In the genomic region with DNA sequence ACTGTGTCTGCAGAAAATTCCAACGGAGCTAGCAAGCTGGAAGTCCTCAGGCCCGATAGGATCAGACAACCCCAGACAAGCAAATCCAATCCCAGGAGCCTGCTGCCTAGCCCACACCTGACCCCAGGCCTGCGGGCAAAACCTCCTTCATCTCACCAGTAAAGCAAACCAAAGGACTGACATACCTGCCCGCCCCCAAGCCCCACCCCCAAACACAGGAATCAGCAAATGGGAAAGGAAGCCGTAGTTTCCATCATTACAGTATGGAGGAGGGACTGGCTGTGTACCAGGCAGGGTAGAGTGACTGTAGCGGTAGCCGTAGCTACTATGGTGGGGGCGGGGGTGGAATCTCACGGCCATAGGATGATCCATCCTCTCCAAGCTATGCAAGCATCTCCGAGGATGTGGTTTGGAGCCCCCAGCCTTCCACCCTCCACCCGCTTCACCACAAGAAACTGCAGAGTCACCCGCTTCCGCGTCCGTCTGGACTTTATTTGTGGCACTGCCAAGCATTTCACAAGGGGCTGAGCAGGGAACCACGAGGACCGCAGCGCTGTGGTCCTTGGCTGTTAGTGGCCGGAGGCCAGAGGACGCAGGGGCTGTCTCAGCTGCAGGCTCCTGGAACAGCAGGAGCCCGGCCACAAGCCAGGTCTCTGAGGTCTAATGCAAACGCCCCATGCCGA, we compare ENCODE assay signal across 8 mouse cellular contexts. TPM values are rescaled to one million over a fixed set of nuclear protein-coding genes. Genes with fewer than 3 reads are reported as not detected.
DNase-seq lines count a peak whose midpoint lies in the region; ATAC-seq lines count a peak whose summit lies in the region.

No protein-coding gene starts in this region.

- 21% methylated on average over 23 of the region's 23 CpGs for WGBS in forebrain, embryonic 10.5 days
- 25% methylated on average over 23 of the region's 23 CpGs for WGBS in forebrain, embryonic 12.5 days
- WGBS in embryonic facial prominence, embryonic 13.5 days: 12% methylated on average over 23 of the region's 23 CpGs
- 17% methylated on average over 23 of the region's 23 CpGs for WGBS in midbrain, embryonic 15.5 days

- H3K36me3 ChIP-seq in forebrain, embryonic 10.5 days (replicated peaks): no peaks in the 10 kb centered on the region
- no peaks in the 10 kb centered on the region for H3K36me3 ChIP-seq in forebrain, embryonic 12.5 days (replicated peaks)
- no peaks in the 10 kb centered on the region for H3K36me3 ChIP-seq in embryonic facial prominence, embryonic 13.5 days
- H3K36me3 ChIP-seq in midbrain, embryonic 15.5 days (replicated peaks): no peaks in the 10 kb centered on the region

- H3K27ac ChIP-seq in forebrain, embryonic 10.5 days: peak overlapping the region; percentile 45
- H3K27ac ChIP-seq in forebrain, embryonic 12.5 days: no peak overlapping the region
- H3K27ac ChIP-seq in embryonic facial prominence, embryonic 13.5 days: peak overlapping the region; percentile 95
- H3K27ac ChIP-seq in midbrain, embryonic 15.5 days: no peak overlapping the region; the same call in 1 of the 2 replicates

- H3K4me1 ChIP-seq in forebrain, embryonic 10.5 days: peaks cover 40% of the 10 kb centered on the region
- H3K4me1 ChIP-seq in forebrain, embryonic 12.5 days: peaks cover 22% of the 10 kb centered on the region
- H3K4me1 ChIP-seq in embryonic facial prominence, embryonic 13.5 days: peaks cover 50% of the 10 kb centered on the region
- H3K4me1 ChIP-seq in midbrain, embryonic 15.5 days: peaks cover 17% of the 10 kb centered on the region

- H3K9ac ChIP-seq in forebrain, embryonic 12.5 days: no peak overlapping the region
- no peak overlapping the region for H3K9ac ChIP-seq in embryonic facial prominence, embryonic 13.5 days
- no peak overlapping the region for H3K9ac ChIP-seq in midbrain, embryonic 15.5 days

- no peak overlapping the region for H3K4me3 ChIP-seq in forebrain, embryonic 10.5 days
- no peak overlapping the region for H3K4me3 ChIP-seq in forebrain, embryonic 12.5 days (replicated peaks)
- H3K4me3 ChIP-seq in embryonic facial prominence, embryonic 13.5 days: no peak overlapping the region
- no peak overlapping the region for H3K4me3 ChIP-seq in midbrain, embryonic 15.5 days

- DNase-seq in forebrain, embryonic 10.5 days (ENCODE audit: extremely low spot score, low spot score): no peak
- DNase-seq in CD4-positive, CD25-positive, alpha-beta regulatory T cell, adult 2 months (ENCODE audit: low read depth, low spot score): peak; percentile 35
- peak; percentile 53 for DNase-seq in induced T-regulatory cell, adult 2 months (ENCODE audit: low read depth)
- DNase-seq in embryo, embryonic 10 days (ENCODE audit: low spot score): no peak

- H3K27me3 ChIP-seq in forebrain, embryonic 10.5 days (ENCODE audit: poor library complexity, severe bottlenecking): peaks cover 58% of the 10 kb centered on the region
- peaks cover 16% of the 10 kb centered on the region; the same call in 1 of the 2 replicates for H3K27me3 ChIP-seq in forebrain, embryonic 12.5 days
- H3K27me3 ChIP-seq in embryonic facial prominence, embryonic 13.5 days: no peaks in the 10 kb centered on the region
- H3K27me3 ChIP-seq in midbrain, embryonic 15.5 days (replicated peaks): no peaks in the 10 kb centered on the region

- peaks cover 7% of the 10 kb centered on the region; the same call in 1 of the 2 replicates for H3K9me3 ChIP-seq in forebrain, embryonic 10.5 days
- no peaks in the 10 kb centered on the region for H3K9me3 ChIP-seq in forebrain, embryonic 12.5 days
- H3K9me3 ChIP-seq in embryonic facial prominence, embryonic 13.5 days: no peaks in the 10 kb centered on the region
- no peaks in the 10 kb centered on the region for H3K9me3 ChIP-seq in midbrain, embryonic 15.5 days

- ATAC-seq in forebrain, embryonic 12.5 days (ENCODE audit: low FRiP score): no peak
- ATAC-seq in embryonic facial prominence, embryonic 13.5 days (ENCODE audit: insufficient number of reproducible peaks, insufficient read depth, low FRiP score, low TSS enrichment, low read depth): peak; percentile 44; the same call in 1 of the 2 replicates
- ATAC-seq in midbrain, embryonic 15.5 days (replicated peaks): no peak
- no peak for ATAC-seq in activated CD4-positive, CD25-positive, alpha-beta regulatory T cell, adult 4 months

- no peak overlapping the region for H3K4me2 ChIP-seq in forebrain, embryonic 12.5 days
- peak overlapping the region; percentile 35 for H3K4me2 ChIP-seq in embryonic facial prominence, embryonic 13.5 days
- peak overlapping the region; percentile 12 for H3K4me2 ChIP-seq in midbrain, embryonic 15.5 days

RNA-seq across cellular contexts. Expression of gene Ncor2, which starts 4.4 kb away (rescaled TPM):
- polyA plus RNA-seq in forebrain, embryonic 10.5 days (2016; fragmentation: Nextera tagmentation; extraction: Ambion mirVana): 15.7 and 17.8 TPM in 2 replicates
- polyA plus RNA-seq in forebrain, embryonic 12.5 days (2016; fragmentation: Nextera tagmentation; extraction: Ambion mirVana): 26.0 and 27.0 TPM in 2 replicates
- 35.1 and 36.2 TPM in 2 replicates for polyA plus RNA-seq in embryonic facial prominence, embryonic 13.5 days (2015; fragmentation: Nextera tagmentation; extraction: Ambion mirVana)
- 25.6 and 27.6 TPM in 2 replicates for polyA plus RNA-seq in midbrain, embryonic 15.5 days (2015; fragmentation: Nextera tagmentation; extraction: Ambion mirVana)
- polyA plus RNA-seq in activated CD4-positive, CD25-positive, alpha-beta regulatory T cell, adult 4 months (2017; shearing (Covaris generic)): 1 to 10 TPM; 2.9 to 8.0 TPM

Comparison
In these comparisons a context has a peak if more than half of its experiments do, and no peak if none do; other contexts are left out.
1. H3K27ac ChIP-seq: peak in forebrain, embryonic 10.5 days (single experiment) and embryonic facial prominence, embryonic 13.5 days (single experiment); none in forebrain, embryonic 12.5 days (single experiment) and midbrain, embryonic 15.5 days (single experiment).
2. DNase-seq: peak in CD4-positive, CD25-positive, alpha-beta regulatory T cell, adult 2 months (single experiment) and induced T-regulatory cell, adult 2 months (single experiment); none in forebrain, embryonic 10.5 days (single experiment) and embryo, embryonic 10 days (single experiment).